Mouse (Mus musculus) embryonic stem cell, embryonic (primary cell): ENCODE measurements around the gene Kdm1b.

Source experiments
- CTCF ChIA-PET, 4 experiments: fragments of 300-600 bp in 2 of 4; fragments of 350-600 bp in 2 of 4; sonication (Branson Sonifier 250); formaldehyde crosslinking; loops; one replicate each; lab custom pipeline; 2022; ENCODE audit warnings: inconsistent platforms in 2 of 4; lab: Charles Lee
- POLR2A ChIA-PET, 4 experiments: fragments of 300-600 bp in 2 of 4; fragments of 350-600 bp in 2 of 4; sonication (Branson Sonifier 250); formaldehyde crosslinking; loops; one replicate each; lab custom pipeline; 2022; ENCODE audit warnings: antibody characterized with exemption in 4 of 4, inconsistent platforms in 1 of 4; lab: Charles Lee

Gene Kdm1b

DNA sequence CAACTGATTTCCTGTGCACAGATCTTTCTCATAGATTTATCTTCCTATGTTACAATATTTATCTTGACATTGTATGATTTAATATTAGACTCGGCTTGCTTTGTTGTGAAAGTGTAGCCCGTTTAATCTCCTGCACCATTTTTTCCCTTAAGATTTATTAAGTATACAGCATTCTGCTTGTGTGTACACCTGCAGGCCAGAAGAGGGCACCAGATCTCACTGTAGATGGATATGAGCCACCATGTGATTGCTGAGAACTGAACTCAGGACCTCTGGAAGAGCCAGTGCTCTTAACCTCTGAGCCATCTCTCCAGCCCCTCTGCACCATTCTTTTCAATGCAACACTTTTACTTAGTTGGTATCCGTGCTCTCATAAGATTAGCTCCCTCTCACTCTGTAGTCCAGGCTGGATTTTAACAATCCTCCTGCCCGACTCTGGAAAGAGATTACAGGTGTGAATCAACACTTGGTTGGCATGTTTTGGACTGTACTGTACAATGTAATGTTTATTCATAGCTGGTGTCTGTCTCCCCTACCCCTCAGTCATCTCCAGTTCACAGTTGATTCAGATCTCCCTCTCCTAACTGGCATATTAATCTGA is 37.7 kb downstream of the Kdm1b start:
- ChIA-PET CTCF (interaction anchor here in 2 of 4 experiments (0.5 to 1.3 kb wide), 2 partner anchors 97 to 206 kb away, joined by 3 read pairs; no protein-coding TSS in a partner anchor), POLR2A (interaction anchor here in 2 of 4 experiments (0.7 to 2.4 kb wide), 10 partner anchors 10 to 38 kb away, joined by 3 to 11 read pairs (median 6); partner anchors contain the start of gene Kdm1b (in 1 of the 2))

DNA sequence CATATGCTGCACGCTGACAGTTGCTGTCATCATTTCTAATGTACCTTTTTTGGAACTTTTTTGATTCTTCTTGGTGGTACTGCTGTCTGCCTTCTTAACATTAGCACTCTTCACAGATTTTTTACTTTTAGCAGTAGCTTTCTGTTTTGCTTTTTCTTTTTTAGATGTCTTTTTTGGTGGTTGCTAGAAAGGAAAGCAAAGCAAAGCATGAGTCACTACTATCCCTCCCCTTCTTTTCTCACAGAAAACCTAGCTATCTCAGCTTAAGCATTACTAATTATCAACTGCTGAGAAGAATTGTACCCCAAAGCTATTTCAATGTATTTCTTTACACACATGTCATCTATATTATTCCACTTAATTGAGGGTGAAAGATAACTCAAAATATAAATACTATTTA is 45.1 kb downstream of the Kdm1b start:
- CTCF ChIA-PET: interaction anchor here in 1 of 4 experiments (1.2 kb wide), 1 partner anchor 34 kb away, joined by 3 read pairs; the partner anchor contains the start of gene Rnf144b
- POLR2A ChIA-PET: interaction anchor here in 3 of 4 experiments (0.5 to 14.4 kb wide), 11 partner anchors 10 to 280 kb away, joined by 3 to 134 read pairs (median 3); partner anchors contain the start of gene Dek (in 1 of the 3)

DNA sequence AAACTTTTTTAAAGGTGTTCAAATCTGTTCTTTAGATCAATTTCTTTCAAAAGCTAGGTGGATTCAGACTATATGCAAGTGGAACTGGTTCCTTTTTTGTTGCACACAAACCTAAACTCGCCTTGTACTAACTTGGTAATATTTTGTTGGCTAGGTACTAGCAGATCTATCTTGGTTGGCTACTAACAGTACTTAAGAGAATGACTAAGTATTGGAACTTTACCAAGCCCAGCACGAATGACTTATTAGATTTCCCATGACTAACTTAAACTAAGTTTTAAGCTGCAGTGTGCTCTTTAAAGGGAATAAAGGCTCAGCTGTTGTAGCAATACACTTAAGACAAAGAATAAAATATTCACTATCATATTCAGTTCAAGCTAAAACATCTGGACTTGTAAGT is 46.0 kb downstream of the Kdm1b start:
- CTCF ChIA-PET: interaction anchor here in 1 of 4 experiments (1.2 kb wide), 1 partner anchor 33 kb away, joined by 3 read pairs; the partner anchor contains the start of gene Rnf144b
- POLR2A ChIA-PET: interaction anchor here in 3 of 4 experiments (0.6 to 14.4 kb wide), 6 partner anchors 9 to 30 kb away, joined by 3 to 134 read pairs (median 4); partner anchors contain the start of gene Dek (in 2 of the 3)

DNA sequence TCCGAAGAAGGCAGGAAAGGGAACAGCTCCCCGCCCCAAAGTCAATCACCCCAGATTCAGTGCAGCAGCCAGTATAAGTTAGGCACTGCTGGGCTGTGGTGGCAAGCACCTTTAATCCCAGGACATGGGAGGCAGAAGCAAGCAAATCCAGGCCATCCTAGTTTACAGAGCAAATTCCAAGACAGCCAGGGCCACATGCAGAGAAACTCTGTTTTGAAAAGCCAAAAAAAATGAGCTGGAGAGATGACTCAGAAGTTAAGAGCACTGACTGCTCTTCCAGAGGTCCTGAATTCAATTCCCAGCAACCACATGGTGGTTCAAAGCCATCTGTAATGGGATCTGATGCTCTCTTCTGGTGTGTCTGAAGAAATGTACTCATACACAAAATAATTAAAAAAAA is 50.5 kb downstream of the Kdm1b start:
- ChIA-PET CTCF (no interaction called here), POLR2A (interaction anchor here in 2 of 4 experiments (0.8 to 14.4 kb wide), 8 partner anchors 8 to 179 kb away, joined by 3 to 134 read pairs (median 4); partner anchors contain the start of gene Dek (in 1 of the 2))

DNA sequence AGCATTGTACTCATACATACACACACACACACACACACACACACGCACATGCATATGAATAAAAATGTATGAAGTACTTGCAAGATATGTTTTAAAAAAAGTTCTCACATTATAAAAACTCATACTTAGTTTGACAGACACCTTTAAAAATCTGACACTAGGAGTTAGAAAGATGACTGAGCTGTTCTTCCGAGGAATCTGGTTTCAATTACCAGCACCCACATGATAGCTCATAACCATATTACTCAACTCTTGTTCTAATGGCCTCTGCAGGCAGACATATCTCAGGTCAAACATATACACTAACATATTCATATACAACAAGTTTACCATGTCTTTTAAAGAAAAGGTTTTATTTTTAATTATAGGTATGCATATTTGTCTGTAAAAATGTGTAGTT is 53.3 kb downstream of the Kdm1b start:
- ChIA-PET CTCF (interaction anchor here in 1 of 4 experiments (0.5 kb wide), 1 partner anchor 33 kb away, joined by 3 read pairs; no protein-coding TSS in a partner anchor), POLR2A (interaction anchor here in 1 of 4 experiments (0.5 to 14.4 kb wide), 9 partner anchors 8 to 408 kb away, joined by 3 to 134 read pairs (median 4); partner anchors contain the start of genes Dek and Kdm1b)

DNA sequence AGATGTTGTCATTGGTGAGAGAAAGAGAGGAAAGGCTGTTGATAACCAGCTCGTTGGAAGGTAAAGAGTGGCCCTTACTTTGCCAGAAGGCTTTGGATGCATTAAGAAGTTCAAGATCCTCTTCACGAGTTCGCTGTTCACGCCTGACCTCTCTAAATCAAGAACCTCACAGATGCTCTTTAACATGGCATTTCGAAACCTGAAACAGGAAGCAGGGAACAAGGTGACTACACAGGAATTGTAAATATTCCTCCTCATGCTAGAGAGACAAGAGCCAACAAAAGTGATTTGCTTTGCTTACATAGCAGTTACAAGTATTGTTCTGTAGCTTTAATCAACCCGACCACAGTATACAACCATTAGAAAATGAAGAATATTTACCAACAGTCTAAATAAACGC is 56.0 kb downstream of the Kdm1b start:
- ChIA-PET CTCF (no interaction called here), POLR2A (interaction anchor here in 3 of 4 experiments (0.8 to 4.5 kb wide), 5 partner anchors 11 to 40 kb away, joined by 3 to 47 read pairs (median 4); no protein-coding TSS in a partner anchor)

DNA sequence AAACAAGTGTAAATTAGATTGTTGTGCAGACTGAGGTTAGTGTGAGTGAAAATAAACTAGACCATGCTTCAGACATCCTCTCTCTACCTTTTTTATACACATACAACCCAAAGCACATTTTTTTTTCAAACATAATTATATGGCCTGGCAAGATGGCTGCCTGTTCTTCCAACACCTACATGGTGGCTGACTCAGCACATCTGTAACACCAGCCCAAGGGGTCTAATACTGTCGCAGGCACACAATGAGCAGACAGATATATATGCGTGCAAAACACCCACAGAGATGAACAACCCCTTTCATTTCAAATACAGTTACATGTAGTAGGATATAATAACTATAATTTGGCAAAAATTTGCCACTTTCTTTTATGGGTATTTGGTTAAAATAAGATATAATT is 57.3 kb downstream of the Kdm1b start:
- POLR2A ChIA-PET: interaction anchor here in 2 of 4 experiments (2.8 to 6.9 kb wide), 2 partner anchors 10 to 57 kb away, joined by 8 to 134 read pairs; partner anchors contain the start of gene Kdm1b (in 1 of the 2)
- CTCF ChIA-PET: no interaction called here

DNA sequence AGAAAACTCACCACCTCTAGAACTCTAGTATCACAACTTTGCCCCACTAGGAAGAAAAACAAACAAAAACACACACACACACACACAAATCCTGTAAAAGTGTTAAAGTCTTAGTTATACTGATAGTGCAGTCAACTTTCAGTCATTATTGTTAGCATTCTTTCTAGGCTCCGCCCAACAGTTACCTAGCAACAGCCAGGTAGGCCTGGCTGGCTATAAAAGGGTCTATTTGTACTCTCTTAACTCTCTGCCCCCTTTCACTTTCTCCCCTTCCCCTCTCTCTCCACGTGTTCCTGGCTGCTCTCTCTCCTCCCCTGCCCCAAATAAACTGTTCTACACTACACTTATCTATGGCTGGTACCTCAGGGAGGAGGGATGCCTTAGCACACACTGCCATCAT is 60.8 kb downstream of the Kdm1b start:
- POLR2A ChIA-PET: interaction anchor here in 2 of 4 experiments (1.2 to 6.9 kb wide), 7 partner anchors 11 to 69 kb away, joined by 3 to 134 read pairs (median 6); partner anchors contain the start of gene Kdm1b (in 1 of the 2)
- CTCF ChIA-PET: interaction anchor here in 1 of 4 experiments (0.5 kb wide), 1 partner anchor 106 kb away, joined by 10 read pairs; no protein-coding TSS in a partner anchor

DNA sequence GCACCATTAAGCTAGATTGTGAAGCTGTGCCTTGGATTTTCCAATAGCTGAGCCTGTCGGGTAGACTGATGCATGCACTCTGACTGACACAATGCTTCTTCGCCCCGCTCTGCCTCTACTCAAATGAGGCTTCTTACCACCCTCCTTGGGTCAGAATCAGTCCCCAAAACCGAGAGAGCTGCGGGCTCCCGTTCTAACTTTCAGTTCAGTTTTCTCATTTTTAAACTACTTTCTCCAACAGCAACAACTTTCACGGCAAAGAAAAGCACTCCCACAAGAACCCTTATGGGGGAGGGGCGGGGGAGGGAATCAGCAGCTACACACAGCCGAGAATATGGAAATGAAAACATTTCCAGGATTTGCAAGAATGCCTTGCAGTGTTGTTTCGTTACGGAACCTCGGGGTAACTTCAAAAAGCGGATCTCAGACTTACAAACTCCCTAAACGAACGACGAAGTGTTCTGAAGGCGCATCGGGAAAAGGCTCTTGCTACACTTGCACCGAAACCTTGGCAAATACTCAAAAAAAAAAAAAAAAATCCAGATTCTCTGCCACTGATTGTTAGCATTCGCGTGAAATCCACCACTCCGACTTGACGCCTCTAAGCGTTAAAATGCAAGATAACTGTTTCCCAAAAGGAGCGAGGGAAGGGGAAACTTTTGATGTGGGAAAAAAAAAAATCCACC is 61.7 kb downstream of the Kdm1b start:
- ChIA-PET POLR2A (interaction anchor here (0.6 to 6.9 kb wide), 10 partner anchors 11 to 176 kb away, joined by 3 to 134 read pairs (median 4); partner anchors contain the start of genes Kdm1b (in 1 of the 4) and Kif13a (in 1 of the 4)), CTCF (interaction anchor here in 1 of 4 experiments (0.5 to 0.7 kb wide), 2 partner anchors 107 to 148 kb away, joined by 4 to 10 read pairs; no protein-coding TSS in a partner anchor)

DNA sequence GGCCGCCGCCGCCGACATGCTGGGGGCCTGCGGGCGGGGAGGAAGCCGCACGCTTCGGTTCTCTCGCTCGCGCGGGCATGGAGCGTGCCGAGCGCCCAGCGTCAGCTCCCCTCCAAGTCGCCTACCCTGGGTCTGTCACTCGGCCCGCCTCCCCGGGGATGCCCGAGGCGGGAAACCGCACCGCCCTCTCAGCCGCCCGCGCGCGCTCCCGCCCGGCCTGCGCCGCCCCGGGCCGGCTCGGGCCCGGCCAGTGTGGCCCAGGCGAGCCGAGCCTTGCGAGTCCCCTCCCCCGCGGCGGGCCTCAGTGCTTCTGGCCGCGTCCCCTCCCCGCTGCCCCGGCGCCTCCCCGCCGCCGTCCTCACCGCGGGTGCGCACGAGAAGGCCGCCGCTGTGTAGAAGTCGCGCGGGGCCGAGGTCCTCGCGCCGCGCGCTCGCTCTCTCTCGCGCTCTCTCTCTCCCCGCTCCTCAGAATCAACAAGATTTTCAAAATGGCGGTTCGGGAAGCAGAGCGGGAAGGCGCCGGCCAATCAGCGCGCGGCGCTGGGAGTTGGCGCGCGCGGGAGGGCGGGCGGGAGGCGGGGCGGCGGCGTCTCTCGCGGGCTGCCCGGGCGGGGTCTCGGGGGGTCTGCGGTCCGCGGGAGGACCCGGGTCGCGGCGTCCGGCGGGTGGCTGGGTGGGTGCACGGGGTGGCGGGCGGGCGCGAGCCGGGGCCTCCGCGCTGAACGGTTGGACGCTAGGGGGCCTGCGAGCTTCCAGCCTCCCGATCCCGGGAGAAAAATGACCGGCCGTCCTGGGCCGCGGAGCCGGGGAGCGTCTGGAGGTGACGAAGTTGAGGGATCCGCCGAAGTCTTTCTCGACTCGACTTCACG is 62.6 kb downstream of the Kdm1b start, which contains the start of gene Dek:
TSS of gene Dek (minus strand) at position 491 of the 869 bp plus-strand sequence.
- POLR2A ChIA-PET: interaction anchor here (0.6 to 6.9 kb wide), 10 partner anchors 10 to 1658 kb away, joined by 3 to 134 read pairs (median 4); partner anchors contain the start of gene Kdm1b (in 1 of the 4)

DNA sequence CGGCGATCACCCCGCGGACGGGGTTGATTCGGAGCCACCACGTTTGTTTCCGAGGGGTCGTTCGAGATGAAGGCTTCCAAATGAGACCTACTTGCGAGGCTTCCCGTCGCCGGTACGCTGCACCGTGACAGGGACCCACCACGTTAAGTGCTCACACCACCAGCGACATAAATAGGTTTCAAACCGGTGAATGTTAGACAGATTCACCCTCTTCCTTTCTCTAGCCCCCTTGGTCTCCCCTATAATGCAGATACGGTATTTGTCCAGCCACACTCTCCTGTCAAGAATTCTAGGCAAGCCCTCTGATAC is 63.2 kb downstream of the Kdm1b start:
- ChIA-PET POLR2A (interaction anchor here in 2 of 4 experiments (0.6 to 6.9 kb wide), 3 partner anchors 16 to 1659 kb away, joined by 3 to 134 read pairs (median 3); partner anchors contain the start of gene Kdm1b (in 1 of the 2)), CTCF (interaction anchor here in 1 of 4 experiments (0.6 kb wide), 1 partner anchor 1184 kb away, joined by 5 read pairs; no protein-coding TSS in a partner anchor)

More for the DNA sequence above, 62.6 kb downstream of the Kdm1b start, which contains the start of gene Dek:
- CTCF ChIA-PET: no interaction called here

DNA sequence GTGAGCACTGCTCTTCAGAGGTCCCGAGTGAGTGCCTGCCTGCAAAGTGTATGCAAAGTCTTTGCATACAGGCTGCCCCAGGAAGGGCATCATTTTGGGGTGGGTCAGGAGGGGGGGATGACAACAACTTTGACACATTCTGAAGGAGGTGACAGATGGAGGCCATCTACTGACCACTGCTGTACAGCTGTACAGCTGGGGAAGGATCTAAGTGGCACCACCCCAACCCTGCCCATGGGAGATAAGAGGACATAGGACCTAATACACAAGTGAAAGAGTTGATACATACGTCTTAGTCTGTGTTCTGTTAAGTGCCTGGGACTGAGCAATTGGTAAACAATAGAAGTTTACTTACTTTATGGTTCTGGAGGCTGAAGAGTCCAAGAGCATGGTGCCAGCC is 65.9 kb downstream of the Kdm1b start:
- ChIA-PET CTCF (interaction anchor here in 1 of 4 experiments (0.7 kb wide), 1 partner anchor 27 kb away, joined by 3 read pairs; no protein-coding TSS in a partner anchor), POLR2A (interaction anchor here in 3 of 4 experiments (0.6 to 1.7 kb wide), 5 partner anchors 10 to 837 kb away, joined by 3 to 4 read pairs (median 3); partner anchors contain the start of gene Rnf144b (in 1 of the 3))

DNA sequence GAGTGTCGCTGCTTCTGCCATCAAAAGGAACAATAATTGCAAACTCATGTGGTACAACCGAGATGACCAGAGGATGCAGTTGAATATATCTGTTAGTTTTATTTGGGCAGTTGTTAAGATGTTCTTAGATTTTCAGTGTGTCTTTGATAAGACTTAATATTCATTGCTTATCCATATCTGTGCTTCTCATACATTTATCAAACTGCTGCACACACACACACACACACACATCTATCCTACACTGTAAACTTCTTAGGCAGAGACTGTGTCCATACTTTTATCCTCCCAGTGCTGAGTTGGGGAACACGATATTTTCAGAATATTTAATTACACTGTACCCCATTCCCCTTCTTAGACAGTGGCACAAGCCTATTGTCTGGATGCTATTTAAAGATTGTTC is 67.9 kb downstream of the Kdm1b start:
- ChIA-PET CTCF (interaction anchor here in 1 of 4 experiments (0.6 kb wide), 1 partner anchor 112 kb away, joined by 5 read pairs; no protein-coding TSS in a partner anchor), POLR2A (interaction anchor here in 1 of 4 experiments (1.0 to 1.7 kb wide), 3 partner anchors 11 to 23 kb away, joined by 3 to 4 read pairs (median 3); partner anchors contain the start of gene Rnf144b)

DNA sequence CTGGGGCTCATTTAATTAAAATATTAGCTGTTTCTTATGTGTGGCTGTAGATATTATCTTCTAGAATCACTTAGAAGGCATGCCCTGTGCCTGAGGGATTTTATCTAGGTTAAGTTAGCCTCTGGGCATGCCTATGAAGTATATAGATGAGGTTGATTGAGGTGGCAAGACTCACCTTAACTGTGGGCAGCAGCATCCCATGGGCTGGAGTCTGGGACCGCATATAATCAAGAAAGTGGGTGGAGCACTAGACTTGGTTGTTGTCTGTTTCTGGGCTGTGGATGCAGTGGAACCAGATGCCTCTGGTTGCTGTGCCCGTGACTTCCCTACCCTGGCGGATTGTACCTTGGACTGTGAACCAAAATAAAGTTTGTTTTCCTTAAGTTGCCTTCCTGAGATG is 68.8 kb downstream of the Kdm1b start:
- ChIA-PET POLR2A (no interaction called here), CTCF (no interaction called here)

DNA sequence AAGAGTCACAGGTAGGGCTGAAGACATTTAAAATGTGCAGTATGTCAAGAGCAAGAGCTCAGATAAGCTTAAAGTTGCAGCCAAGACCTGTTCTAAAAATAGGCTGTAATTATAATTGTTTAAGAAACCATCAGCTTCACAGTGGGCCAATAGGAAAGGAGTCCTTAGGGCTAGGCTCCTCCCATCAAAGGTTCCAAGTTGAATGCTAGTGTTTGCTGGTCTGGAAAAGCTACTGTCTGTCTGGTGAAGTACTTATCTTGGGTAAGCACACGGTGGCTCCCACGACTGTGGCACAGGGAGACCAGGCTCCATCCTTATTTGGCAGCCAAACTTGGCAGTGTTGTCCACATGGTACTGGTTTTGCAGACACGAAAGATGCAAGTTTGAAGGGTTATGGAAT is 69.6 kb downstream of the Kdm1b start:
- CTCF ChIA-PET: interaction anchor here in 1 of 4 experiments (0.5 kb wide), 1 partner anchor 177 kb away, joined by 3 read pairs; no protein-coding TSS in a partner anchor
- POLR2A ChIA-PET: interaction anchor here in 1 of 4 experiments (1.1 kb wide), 1 partner anchor 10 kb away, joined by 3 read pairs; no protein-coding TSS in a partner anchor

DNA sequence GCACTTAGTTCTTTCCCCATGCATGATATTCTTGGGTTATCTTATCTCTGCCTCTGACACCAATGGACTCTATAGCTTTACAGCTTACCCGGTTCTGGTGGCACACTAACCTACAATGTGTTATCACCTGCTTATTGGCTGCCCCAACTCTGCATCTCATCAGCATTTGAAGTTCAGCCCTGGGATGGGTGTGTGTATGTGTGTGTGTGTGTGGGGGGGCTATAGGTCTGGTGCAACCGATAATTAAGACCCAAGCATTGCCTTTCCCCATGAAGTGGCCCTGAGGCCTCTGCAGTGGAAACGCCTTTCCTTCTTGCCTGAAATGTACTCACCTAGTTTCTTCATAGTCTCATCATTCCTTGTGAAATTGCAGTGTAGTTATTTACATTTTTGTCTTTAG is 72.7 kb downstream of the Kdm1b start:
- CTCF ChIA-PET: no interaction called here

More for the DNA sequence above, 72.7 kb downstream of the Kdm1b start:
- POLR2A ChIA-PET: interaction anchor here in 1 of 4 experiments (1.6 kb wide), 1 partner anchor 11 kb away, joined by 5 read pairs; no protein-coding TSS in a partner anchor
